Mouse (Mus musculus) heart, adult 2 months (tissue): ENCODE results near the gene Otp. TPM values are rescaled to one million over a fixed set of nuclear protein-coding genes. Genes with fewer than 3 reads are reported as not detected.

ENCODE experiments used
- DNase-seq, 2 experiments: peaks; one replicate each; pipeline ENCODE4 v3.0.0; 2021
- H3K27ac ChIP-seq: fragments of 200-600 bp; 2 replicates; pipeline ENCODE4 v1.8.1; 2022
- H3K27me3 ChIP-seq: fragments of 200-500 bp; 2 replicates; pipeline ENCODE4 v1.6.1; 2012; ENCODE audit warnings: mild to moderate bottlenecking, low read length, inconsistent platforms, mixed read lengths; ENCODE audit not compliant: control insufficient read depth, insufficient read depth
- H3K36me3 ChIP-seq: fragments of 200-500 bp; 2 replicates; pipeline ENCODE4 v1.6.1; 2012; ENCODE audit warnings: low read length, inconsistent platforms; ENCODE audit not compliant: control insufficient read depth, insufficient read depth
- H3K4me1 ChIP-seq: fragments of 200-500 bp; 2 replicates; pipeline ENCODE4 v1.6.1; 2011; ENCODE audit warnings: low read length; ENCODE audit not compliant: control insufficient read depth, insufficient read depth
- H3K4me3 ChIP-seq: fragments of 200-600 bp; 2 replicates; pipeline ENCODE4 v1.8.1; 2022
- H3K79me2 ChIP-seq: fragments of 200-500 bp; replicated peaks from 2 replicates; pipeline ENCODE4 v1.6.1; 2012; ENCODE audit warnings: mild to moderate bottlenecking, inconsistent platforms, low read length, moderate library complexity, mixed read lengths; ENCODE audit not compliant: control insufficient read depth, insufficient read depth
- H3K9ac ChIP-seq: fragments of 200-500 bp; 2 replicates; pipeline ENCODE4 v1.6.1; 2012; ENCODE audit warnings: low read depth, mild to moderate bottlenecking, control low read depth, inconsistent platforms, low read length, mixed read lengths
- CTCF ChIP-seq: fragments of 200-600 bp; IDR thresholded peaks from 2 replicates; pipeline ENCODE4 v1.8.1; 2022; ENCODE audit warnings: antibody characterized with exemption, mild to moderate bottlenecking, moderate library complexity
- EP300 ChIP-seq: fragments of 200-500 bp; IDR thresholded peaks from 2 replicates; pipeline ENCODE4 v1.6.1; 2011; ENCODE audit warnings: low read depth, low read length, control low read depth; ENCODE audit not compliant: insufficient read depth
- POLR2A ChIP-seq: fragments of 200-500 bp; IDR thresholded peaks from 2 replicates; pipeline ENCODE4 v1.6.1; 2011; ENCODE audit warnings: mild to moderate bottlenecking, low read depth, low read length, control low read depth; ENCODE audit not compliant: insufficient read depth
- WGBS: fragments of 180-500 bp; shearing (Covaris S2); methylation state at CpG from one replicate; pipeline ENCODE4 v1.1.7; 2018; 5-methylcytosine and 5-hydroxymethylcytosine counted together
- intact Hi-C: fragments of 180-260 bp; cut with DNase I; formaldehyde crosslinking; loops from one replicate; pipeline ENCODE4 v1.15.1; 2025
- long read RNA-seq: library from polyadenylated mRNA; stranded (forward); transcript quantifications from one replicate; pipeline ENCODE4 v2.0.0, GENCODE M21; 2021
- polyA plus RNA-seq: library from polyadenylated mRNA; depleted of rRNA; stranded (reverse); fragments of >200 nt; gene quantifications from 2 replicates; pipeline ENCODE4 v1.2.3, GENCODE M21; 2012; rRNA removed
- total RNA-seq, 2 experiments: library from RNA; stranded (reverse); gene quantifications; 2 replicates each; pipeline ENCODE4 v1.2.3; 2021

Gene Otp
- total RNA-seq (not detected), polyA plus RNA-seq (not detected in 2 replicates)
- long read RNA-seq: 0 reads

- Histone ChIP-seq H3K27ac (no peak within 1 kb of the TSS), H3K36me3 (no peaks in the 10 kb centered on the region), H3K27me3 (peaks cover 35% of the 10 kb centered on the region), H3K4me1 (no peaks in the 10 kb centered on the region), H3K4me3 (no peak within 1 kb of the TSS), H3K9ac (no peak within 1 kb of the TSS), H3K79me2 (no peaks in the 10 kb centered on the region)
- WGBS: 2% methylated on average over 26 of the region's 30 CpGs
- no peak for DNase-seq
- no peak for TF ChIP-seq CTCF
- TF ChIP-seq EP300: no peak
- TF ChIP-seq POLR2A: no peak
- intact Hi-C loops: no loop called here
Measured at GRCm38 (mm10) chr13:94875396-94875880, at the start of gene Otp. Gene Otp (plus strand): TSS chr13:94875602.

DNA sequence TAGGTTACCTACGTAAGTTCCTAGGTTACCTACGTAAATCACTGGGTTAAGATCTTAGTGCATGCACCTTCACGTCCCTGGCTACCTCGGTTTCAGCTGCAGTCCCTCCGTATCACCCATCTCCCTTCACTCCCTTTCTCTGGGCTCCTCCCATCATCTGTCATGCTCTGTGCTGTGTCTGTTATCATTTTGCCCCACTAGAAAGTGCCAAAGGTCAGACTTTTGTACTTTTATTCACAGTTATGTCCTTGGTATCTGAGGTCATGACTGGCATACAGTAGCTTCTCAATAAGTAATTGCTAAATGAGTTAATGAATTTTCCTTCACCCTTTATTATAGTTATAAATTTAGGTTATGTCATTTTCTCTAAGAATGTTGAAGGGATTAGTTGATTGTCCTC lies 49.0 kb upstream of the Otp start:
- Histone ChIP-seq H3K36me3 (no peaks in the 10 kb centered on the region; the same call in 1 of the 2 replicates), H3K27ac (no peak overlapping the region), H3K79me2 (peaks cover 3% of the 10 kb centered on the region), H3K4me3 (no peak overlapping the region), H3K9ac (no peak overlapping the region), H3K4me1 (peaks cover 4% of the 10 kb centered on the region), H3K27me3 (no peaks in the 10 kb centered on the region)
- TF ChIP-seq CTCF (no peak), POLR2A (no peak), EP300 (no peak)
- 86% methylated on average over 5 of the region's 5 CpGs for WGBS
- no peak for DNase-seq
- intact Hi-C loops: no loop called here

DNA sequence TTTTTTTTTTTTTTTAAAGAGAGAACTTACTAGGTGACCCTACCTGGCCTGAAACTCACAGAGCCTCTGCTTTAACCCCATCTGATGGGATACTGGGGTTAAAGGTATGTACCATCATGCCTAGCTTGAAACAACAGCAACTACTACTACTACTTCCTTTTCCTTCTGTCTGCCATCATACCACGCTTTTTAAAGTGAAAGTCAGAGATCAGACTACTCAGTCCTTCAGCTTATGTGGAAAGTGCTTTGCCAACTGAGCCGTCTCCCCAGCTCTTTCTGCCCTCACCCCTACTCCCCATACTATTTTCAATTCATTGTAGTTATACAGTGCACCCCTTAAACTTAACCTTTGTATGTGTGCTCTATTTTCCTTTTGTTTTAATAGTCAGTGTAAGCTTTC lies 48.4 kb upstream of the Otp start:
- WGBS: 89% methylated on average over 2 of the region's 2 CpGs
- Histone ChIP-seq H3K4me3 (no peak overlapping the region), H3K4me1 (peaks cover 4% of the 10 kb centered on the region; the same call in 1 of the 2 replicates), H3K27me3 (no peaks in the 10 kb centered on the region), H3K9ac (no peak overlapping the region), H3K27ac (no peak overlapping the region), H3K79me2 (no peaks in the 10 kb centered on the region; the same call in 1 of the 2 replicates), H3K36me3 (no peaks in the 10 kb centered on the region; the same call in 1 of the 2 replicates)
- TF ChIP-seq POLR2A (no peak), EP300 (no peak), CTCF (no peak)
- intact Hi-C loops: no loop called here
- DNase-seq: no peak

DNA sequence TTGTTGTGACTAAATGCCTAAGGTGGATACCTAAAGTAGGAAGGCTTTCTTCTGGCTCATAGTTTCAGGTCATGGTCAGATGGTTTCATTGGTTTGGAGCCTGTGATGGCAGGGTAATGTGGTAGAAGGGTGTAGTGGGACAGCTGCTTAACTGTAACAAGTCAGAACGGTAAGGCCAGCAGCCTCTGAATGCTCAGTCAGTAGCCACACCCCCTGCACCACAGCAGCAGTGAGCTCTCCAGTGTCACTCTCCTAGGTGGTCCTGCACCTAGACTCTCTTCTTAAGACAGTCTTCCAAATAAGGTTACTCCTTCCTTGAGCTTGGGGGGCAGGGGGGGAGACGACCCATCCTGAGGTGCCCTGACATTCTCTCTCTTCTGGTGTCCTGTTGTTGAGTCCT lies 47.6 kb upstream of the Otp start:
- no peak for DNase-seq
- TF ChIP-seq EP300 (no peak), POLR2A (no peak), CTCF (no peak)
- H3K9ac ChIP-seq: no peak overlapping the region
- peaks cover 4% of the 10 kb centered on the region; the same call in 1 of the 2 replicates for H3K4me1 ChIP-seq
- no peaks in the 10 kb centered on the region; the same call in 1 of the 2 replicates for H3K79me2 ChIP-seq
- WGBS: 51% methylated on average over 2 of the region's 2 CpGs
- no peak overlapping the region for H3K4me3 ChIP-seq
- H3K27me3 ChIP-seq: no peaks in the 10 kb centered on the region
- intact Hi-C loops: no loop called here
- no peaks in the 10 kb centered on the region; the same call in 1 of the 2 replicates for H3K36me3 ChIP-seq
- no peak overlapping the region for H3K27ac ChIP-seq

DNA sequence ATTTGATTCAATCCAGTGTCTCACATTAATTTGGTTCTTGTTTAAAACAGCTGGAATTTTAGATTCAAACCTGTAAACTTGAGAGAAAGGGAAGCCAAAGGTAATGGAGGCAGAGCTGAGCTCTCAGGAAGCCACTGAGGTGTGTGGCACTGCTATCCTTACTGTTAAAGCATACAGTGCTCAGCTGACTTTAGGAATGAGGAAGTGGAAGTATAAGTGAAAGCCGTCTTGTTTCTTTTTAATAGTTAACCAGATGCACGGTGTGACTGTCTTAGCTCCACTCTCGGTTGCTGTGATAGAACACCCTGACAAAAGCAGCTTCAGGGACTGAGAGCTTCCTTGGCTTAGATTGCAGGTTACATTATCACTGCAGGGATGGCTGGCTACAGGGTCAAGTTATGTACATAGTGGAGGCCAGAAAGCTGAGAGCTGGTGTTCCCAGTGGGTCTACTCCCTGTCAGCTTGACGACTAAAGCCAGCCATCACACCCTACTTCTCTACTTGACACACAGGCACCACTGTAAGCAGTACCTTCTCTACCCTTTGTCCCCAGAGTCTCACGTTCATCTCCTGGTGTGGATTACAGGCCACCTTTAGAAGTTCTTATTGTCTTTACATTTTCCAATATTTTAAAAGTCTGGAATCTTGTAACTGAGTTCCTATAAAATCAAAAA lies 37.2 kb upstream of the Otp start:
- Histone ChIP-seq H3K9ac (no peak overlapping the region), H3K79me2 (no peaks in the 10 kb centered on the region), H3K4me3 (no peak overlapping the region), H3K27me3 (no peaks in the 10 kb centered on the region), H3K4me1 (no peaks in the 10 kb centered on the region; the same call in 1 of the 2 replicates), H3K36me3 (no peaks in the 10 kb centered on the region; the same call in none of the 2 replicates), H3K27ac (no peak overlapping the region)
- DNase-seq: no peak
- 63% methylated on average over 5 of the region's 5 CpGs for WGBS
- TF ChIP-seq POLR2A (no peak), CTCF (no peak), EP300 (no peak)
- intact Hi-C loops: no loop called here

DNA sequence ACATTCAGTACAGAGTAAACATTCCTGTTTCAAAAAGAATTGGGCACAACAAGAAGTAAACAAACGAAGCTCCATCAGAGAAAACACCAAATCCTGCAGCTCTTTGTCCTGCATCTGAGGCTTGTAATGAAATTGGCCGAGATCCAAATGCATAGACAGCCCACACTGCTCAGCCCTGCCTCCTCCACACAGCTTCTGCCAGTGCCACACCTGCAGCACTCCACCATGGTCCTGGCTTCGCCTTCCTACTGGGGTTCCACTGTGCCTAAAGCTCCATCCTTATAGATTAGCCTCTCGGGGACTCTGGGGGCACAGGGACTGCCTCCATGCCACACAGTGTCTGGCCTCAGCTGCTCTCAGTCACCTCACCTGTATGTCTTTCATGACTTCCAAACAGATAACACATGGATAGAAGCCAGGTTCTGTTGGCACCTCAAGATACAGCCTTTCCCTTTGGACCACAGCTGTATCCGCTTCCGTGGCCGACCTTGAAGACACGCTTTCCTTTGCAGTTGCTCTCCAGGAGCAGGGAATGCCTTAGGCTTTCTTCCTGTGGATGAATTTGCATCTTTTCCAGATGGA lies 36.6 kb upstream of the Otp start:
- TF ChIP-seq POLR2A (no peak), EP300 (no peak), CTCF (no peak)
- Histone ChIP-seq H3K79me2 (no peaks in the 10 kb centered on the region), H3K4me1 (no peaks in the 10 kb centered on the region; the same call in 1 of the 2 replicates), H3K9ac (no peak overlapping the region), H3K27ac (no peak overlapping the region), H3K4me3 (no peak overlapping the region), H3K36me3 (no peaks in the 10 kb centered on the region; the same call in none of the 2 replicates), H3K27me3 (no peaks in the 10 kb centered on the region)
- 80% methylated on average over 8 of the region's 8 CpGs for WGBS
- DNase-seq: no peak
- intact Hi-C loops: no loop called here
